Mouse (Mus musculus) layer of hippocampus, postnatal 14 days (tissue): ENCODE data around the gene Smc3. TPM values are rescaled to one million over a fixed set of nuclear protein-coding genes. Genes with fewer than 3 reads are reported as not detected.
"Not testable (repeated sequence)": the region's sequence is repeated elsewhere in the genome, so short reads cannot be mapped to it uniquely, and the experiment has no call there.

ENCODE experiments used
- DNase-seq, 2 experiments: peaks; one replicate each; pipeline ENCODE4 v3.0.0; 2021 to 2022; ENCODE audit warnings: low spot score in 2 of 2, mixed read lengths in 1 of 2
- total RNA-seq, 2 experiments: library from RNA; stranded (reverse); gene quantifications; 2 replicates each; pipeline ENCODE4 v1.2.3; 2021

The Smc3 gene
- total RNA-seq, 2 experiments from 2014 or later: 34.8 to 37.3 TPM

DNA sequence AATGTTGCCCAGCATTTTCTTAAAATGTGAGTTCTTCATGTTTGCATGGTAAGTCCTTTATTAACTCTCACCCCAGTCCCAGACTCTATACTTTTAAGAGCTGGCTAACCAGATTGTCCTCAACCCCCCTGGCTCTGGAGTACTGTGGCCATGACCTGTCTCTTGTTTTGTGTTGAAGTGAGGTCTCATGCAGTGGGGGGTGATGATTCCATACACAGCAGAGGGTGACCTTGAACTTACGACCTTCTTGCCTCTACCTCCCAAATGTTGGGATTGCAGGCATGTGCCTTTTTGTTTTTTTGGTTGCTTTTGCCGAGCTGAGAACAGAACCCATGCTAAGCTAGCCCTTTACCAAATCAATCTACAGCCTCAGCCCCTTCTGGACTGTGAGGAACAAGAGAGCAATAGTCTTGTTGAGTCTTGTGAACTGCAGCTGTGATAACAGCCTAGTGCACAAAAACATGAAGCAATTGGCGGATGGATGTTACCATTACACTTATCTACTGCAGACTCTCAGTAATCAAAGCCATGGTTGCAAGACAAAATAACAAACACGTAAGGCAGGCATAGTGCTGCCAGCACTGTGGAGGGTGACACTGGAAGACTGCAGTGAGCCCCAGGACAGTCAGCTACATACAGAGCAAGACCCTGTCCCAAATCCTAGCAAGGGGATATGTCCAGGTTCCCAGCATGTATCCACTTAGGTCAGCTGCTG, 24.7 kb upstream of the Smc3 start:
- DNase-seq: no peak

DNA sequence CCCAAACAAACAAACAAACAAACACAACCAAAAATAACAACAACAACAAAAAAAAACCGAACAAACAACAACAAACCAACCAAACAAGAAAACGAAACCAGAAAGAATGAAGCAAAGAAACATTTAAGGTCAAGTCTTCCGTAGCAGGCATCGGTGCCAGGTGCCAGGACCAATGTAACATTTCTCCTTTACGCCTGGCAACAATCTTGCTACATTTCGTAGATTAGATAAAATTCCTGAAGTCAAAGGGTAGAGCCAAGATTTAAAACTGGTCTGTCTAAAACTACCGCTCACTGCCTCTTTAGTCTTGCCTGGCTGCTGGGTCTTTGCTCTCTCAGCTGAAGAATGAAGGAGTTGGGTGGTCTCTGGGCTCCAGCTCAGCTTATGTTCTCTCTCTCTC, 24.1 kb upstream of the Smc3 start:
- DNase-seq: no peak

DNA sequence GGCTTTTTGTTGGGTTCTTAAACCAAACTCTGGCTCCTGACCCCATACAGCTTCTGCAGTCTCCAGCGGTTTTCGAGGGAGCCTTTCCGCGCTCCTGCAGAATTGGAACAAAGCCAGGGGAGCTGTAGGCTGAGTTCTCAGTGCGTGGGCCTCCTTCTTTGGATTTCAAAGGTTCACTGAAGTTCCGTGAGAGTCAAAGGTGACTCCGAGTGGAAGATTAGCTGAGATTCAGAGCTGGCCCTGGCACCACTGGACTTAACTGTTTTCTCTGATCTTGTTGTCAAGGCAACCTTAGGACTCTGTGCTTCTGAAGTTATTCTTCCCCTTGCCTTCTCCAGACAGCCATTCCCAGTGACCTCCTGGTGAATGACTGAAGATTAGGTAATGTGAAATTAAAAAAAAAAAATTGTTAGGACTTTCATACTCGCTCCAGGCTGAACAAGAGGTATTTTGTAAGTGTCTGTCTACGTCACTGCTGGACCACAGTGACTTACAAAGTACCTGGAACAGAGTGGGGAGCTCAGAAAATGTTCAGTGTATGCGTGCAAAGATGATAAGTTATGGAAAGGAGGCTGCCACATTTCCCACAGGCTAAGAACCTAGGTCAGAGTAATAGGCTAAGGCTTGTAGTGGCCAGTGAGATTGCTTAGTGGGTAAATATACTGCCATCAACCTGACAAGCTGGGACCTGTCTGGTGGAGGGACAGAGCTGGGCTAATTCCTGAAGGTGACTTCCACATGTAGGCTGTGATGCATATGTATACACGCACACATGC, 23.0 kb upstream of the Smc3 start:
- no peak for DNase-seq

DNA sequence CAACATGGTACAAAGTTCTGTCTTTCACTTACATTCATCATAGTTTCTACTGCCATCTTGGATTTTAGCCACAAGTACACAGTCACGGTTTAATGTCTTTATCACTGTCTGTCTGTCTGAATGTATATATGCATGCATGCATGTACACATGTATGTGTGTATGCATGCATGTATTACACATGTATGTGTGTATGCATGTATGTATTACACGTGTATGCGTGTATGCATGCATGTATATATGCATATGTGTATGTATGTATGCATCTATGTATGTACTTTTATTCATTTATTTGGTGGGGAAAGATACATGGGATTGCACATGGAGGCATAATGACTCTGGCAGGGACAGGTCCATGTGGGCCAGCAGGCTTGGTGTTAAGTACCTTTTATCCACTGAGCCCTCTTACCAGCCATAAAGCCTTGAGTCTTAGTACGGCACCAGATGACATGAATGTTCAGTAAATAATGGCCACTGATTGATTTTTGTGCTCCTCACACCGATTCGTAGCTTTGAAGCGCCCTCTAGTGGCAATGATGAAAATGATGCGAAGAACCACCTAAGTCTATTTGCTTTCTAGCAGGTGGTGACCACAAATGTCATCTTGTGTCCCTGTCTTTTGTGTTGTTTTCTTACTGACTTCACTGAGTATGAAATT, 21.5 kb upstream of the Smc3 start:
- DNase-seq: peak; percentile 62 to 83

DNA sequence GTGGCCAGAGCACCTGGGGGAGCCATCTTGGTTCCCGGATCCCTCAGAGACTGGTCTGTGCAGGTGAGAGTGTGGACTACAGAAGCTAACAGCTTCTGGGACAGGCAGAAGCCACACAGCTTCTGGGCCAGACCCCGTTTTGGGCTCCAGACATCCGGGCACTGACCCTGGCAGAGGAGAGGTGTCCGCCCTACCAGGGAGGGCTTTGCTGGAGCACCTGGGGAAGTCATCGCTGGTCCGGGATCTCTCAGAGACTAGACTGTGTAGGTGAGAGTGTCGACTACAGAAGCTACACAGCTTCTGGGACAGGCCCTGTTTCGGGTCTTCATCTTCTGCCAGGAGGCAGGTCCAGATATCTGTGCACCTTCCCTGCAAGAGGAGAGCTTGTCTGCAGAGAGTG, 19.9 kb upstream of the Smc3 start:
- not testable (repeated sequence) for DNase-seq

DNA sequence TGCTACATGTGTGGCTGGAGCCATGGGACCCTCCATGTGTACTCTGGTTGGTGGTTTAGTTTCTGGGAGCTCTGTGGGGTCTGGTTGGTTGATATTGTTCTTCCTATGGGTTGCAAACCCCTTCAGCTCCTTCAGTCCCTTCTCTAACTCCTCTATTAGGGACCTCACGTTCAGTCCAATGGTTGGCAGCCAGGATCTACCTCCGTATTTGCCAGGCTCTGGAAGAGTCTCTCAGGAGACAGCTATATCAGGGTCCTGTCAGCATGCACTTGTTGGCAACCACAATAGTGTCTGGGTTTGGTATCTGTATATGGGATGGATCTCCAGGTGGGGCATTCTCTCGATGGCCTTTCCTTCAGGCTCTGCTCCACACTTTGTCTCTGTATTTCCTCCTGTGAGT, 12.5 kb upstream of the Smc3 start:
- not testable (repeated sequence) for DNase-seq

DNA sequence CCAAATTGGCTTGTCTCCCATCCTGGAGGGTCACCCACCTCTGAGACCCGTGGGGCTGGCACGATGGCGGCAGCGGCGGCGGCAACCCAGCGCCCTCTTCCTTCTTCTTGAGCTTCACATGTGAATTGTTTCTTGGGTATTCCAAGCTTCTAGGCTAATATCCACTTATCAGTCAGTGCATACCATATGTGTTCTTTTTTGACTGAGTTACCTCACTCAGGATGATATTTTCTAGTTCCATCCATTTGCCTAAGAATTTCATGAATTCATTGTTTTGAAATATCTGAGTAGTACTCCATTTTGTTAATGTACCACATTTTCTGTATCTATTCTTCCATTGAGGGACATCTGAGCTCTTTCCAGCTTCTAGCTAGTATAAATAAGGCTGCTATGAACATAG, 11.2 kb upstream of the Smc3 start, which contains the start of gene Nutf2-ps1:
TSS of gene Nutf2-ps1 (minus strand) at position 101 of the 400 bp plus-strand sequence.
- DNase-seq: not testable (repeated sequence)

DNA sequence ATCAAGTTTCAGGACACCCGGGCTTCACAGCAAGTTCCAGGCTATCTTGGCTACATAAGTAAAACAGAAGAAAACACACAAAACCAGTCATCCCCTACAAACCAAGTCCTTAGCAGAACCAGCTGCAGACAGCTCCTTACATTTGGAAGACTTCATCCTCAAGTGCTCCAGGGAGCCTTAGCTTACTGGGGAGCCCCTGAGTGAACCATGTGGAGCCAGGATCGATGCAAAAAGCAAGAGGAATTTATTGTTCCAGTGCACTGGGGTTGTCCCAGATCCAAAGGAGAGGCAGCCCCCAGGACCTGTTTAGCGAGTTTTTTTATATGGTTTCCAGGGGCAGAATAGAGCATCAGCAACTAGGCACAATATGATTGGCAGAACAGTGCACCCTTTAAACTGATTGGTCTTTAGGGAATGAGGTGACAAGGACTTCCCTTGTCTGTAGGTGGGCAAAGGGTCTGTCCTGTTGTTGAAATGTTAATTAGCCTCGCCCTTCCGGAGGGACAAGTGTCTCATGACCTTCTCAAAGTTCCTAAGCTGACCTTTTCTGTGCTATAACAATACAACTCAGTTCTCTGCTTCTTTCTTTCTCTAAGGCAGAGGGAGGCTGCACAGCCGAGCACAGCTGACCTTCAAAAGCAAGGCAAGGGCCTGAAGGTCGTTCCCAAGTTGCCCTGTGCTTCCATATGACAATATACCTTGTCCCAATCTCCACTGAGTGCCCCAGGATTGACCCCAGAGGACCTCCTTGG, 3.3 kb upstream of the Smc3 start:
- DNase-seq: no peak

DNA sequence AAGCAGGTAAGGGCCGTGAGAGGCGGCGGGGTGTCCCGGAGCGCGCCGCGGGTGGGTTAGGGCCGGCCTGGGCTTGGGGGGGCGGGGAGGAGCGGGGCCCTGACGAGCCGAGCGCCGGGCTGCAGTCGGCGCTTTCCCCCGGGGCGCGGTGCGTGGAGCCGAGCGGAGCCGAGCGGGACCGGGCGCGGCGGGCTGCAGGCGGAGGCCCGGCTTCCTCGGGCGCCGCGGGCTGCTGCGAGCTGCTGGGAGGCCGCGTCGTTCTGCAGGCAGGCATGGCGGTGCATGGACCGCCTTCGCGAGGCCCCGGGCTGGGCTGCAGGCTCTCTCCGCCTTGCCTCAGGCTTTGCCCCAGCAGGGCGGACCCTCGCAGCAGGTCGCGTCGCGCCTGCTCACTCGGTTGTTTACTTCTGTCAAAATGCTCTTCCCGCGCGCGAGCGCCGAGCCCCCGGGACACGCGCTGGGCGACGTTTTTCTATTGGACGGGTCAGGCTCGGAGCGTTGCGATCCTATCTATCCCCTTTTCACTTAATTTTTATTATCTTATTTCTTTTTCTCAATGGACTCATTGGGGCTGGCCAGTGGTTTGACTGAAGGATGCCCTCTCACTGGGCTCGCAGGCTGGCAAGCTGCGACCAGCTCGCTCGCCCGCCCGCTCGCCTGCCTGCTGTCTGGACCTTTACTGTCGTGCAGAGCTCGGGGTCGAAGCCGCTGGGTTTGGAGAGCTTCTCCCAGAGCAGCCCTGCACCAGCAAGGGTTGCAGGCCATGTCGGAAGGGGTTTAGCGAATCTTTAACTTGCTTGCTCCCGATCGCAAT, 558 bp downstream of the Smc3 start:
- DNase-seq: peak; percentile 59 to 63

DNA sequence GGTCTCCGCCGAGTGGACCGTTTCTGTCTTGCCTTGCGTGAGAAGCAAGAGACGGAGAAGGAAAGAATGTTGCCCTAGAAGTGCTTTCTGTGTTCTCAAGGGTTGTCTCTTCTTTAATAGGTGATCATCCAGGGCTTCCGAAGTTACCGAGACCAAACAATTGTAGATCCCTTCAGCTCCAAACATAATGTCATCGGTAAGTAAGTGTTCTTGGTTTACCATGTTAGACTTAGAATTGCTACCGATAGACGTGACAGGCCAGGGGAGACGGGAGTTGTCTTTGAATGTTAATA, 1.1 kb downstream of the Smc3 start:
- DNase-seq: no peak

DNA sequence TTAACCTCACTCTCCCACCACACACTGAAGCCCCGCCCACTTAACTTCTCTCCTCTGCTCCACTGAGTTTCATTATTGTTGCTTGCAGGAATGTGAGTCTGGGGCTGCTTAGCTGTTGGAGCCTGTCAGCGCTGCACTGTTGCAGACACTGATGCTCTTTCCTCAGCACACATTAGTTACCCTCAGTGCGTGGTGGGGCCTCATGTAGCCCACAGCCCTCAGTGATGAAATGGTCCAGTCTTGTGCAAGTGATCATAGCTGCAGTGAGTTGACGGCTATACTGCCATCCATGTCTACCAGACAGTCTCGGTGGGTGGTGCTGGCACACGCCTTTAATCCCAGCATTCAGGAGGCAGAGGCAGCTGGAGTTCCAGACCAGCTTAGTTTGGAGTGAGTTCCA, 8.7 kb downstream of the Smc3 start:
- DNase-seq: peak; percentile 24 to 55

DNA sequence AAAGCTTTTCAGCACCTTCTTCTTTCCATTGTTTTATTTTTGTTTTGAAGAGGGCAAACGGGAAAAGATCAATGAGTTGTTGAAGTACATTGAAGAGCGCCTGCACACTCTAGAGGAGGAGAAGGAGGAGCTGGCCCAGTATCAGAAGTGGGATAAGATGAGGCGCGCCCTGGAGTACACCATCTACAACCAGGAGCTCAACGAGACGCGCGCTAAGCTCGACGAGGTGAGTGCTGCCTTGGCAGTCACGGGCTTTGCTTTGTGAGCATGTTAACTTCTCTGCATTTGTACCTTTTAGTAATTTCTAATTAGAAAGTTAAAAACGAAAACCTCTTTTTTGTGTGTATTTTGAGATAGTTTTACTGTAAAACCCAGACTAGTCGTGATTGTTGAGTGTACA, 21.5 kb downstream of the Smc3 start:
- no peak for DNase-seq

DNA sequence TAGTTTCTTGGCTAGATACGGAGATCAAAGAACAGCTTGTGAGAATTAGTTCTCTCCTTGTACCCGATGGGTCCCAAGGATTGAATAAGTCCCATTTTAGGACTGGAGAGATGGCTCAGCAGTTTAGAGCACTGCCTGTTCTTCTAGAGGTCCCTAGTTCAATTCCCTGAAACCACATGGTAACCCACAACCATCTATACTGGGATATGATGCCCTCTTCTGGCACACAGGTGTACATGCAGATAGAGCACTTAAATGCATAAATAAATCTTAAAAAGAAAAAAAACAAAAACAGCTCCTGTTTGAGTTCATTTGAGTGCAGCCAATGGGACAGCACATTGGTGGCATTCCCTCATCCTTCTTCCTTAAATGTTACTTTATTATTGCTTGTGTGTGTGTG, 37.8 kb downstream of the Smc3 start:
- DNase-seq: no peak

DNA sequence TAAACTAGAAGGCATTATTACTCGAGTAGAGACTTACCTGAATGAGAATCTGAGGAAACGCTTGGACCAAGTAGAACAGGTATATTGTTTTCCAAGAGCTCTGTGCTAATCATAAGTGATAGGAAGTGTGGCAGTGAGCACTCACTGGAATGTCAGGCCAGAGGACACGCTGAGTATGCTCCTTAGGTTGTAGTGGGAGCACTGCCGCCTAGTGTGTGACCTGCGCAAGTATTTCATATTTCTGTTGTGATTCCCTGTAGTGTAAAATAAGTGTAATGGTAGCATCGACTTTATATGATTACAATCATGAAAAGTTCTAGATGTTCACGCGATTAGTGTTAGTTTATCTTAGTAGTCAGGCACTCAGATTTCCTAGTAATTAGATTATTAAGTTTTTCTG, 38.5 kb downstream of the Smc3 start:
- no peak for DNase-seq

DNA sequence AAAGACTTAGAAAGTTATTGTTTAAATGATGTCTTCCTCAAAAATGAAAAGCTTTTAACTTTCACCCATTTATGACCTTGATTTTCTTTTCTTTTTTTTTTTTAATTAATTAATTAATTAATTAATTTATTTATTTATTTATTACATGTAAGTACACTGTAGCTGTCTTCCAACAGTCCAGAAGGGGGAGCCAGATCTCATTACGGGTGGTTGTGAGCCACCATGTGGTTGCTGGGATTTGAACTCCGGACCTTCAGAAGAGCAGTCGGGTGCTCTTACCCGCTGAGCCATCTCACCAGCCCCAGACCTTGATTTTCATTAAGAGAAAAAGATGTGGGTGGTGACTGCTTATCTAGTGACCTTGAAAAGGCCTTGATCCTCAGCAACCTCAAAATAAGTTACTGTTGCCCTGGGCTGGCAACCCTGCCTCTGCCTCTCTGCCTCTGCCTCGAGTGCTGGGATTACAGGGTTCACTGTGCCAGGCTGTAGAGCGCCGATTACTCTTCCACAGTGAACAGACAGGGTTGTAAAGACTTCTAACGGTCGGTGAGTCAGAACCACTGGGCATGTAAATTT, 43.9 kb downstream of the Smc3 start:
- no peak for DNase-seq

DNA sequence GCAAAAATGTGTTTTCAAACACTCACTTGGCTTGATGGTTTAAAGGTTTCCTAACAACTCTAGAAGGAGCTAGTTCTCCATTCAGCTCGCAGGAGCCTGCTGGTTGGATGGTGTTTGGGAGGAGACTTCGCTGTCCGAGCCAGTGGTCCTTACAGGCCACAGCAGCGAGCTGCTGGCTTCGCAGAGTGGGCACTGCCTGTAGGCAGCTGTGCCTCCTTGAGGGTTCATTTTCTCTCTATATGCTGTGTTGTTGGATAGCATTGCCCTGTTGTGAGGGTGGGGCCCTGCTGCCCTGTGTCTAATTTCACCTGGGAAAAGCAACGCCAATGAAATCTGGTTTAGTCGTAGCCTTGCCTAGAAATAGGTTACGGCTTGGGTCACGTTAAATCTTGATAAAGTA, 47.1 kb downstream of the Smc3 start:
- no peak for DNase-seq

DNA sequence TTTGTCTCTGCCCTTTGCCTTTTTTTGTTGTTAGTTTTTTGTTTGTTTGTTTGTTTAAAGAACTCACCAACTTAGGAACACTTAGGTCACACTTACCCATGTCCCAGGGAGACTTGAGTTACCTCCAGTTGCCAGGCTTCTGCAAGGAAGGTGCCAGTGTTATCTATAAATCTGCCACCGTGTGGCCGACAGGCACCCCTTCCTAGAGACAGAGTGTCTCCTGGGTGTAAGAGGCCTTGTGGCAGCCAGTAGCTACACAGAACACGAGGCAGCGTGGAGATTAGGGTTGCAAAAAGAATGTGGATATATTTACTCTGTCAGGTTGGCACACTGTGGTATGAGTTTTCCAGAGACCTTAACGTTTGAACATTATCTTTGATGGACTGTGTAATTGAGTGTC, 47.9 kb downstream of the Smc3 start:
- DNase-seq: no peak

DNA sequence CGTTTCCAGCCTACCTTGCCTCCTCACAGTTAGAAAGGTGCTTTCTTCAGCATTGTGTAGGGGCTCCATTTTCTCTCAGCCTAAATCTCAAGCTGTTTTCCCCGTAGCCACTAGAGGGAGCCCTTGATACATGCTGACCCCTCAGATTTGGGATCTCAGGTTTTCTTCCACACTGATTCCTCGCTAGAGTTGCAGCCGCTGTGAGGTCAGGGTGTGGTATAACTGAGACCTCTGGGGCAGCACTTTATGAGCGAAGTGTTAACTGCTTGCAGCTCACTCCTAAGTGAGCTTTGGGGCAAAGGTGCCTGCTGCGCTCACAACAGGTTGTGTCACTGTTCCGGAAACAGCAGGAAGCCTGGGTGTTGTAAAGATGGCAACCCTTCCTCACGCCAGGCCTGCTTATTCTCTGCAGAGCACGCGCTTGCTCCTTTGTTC, 48.6 kb downstream of the Smc3 start:
- DNase-seq: peak; percentile 78 to 85

DNA sequence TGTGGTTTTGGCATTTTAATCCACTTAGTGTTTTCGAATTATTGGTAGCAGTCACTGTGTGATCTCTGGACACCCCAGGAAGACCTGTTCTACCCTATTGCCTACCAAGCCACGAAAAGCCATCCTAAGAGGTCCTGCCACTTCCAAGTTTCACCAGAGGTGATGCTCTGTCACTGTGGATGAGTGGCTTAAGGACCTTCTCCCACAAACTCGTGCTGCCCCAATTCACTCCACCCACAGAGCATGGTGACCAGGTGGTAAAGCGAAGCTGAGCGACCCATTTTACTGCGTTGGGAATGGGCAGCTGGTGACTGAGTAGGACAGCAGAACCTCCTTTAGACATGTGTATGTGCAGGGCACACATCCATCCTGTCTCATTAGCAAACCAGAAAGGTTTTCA, 49.2 kb downstream of the Smc3 start:
- peak in 1 of 2 experiments; percentile 19 for DNase-seq

DNA sequence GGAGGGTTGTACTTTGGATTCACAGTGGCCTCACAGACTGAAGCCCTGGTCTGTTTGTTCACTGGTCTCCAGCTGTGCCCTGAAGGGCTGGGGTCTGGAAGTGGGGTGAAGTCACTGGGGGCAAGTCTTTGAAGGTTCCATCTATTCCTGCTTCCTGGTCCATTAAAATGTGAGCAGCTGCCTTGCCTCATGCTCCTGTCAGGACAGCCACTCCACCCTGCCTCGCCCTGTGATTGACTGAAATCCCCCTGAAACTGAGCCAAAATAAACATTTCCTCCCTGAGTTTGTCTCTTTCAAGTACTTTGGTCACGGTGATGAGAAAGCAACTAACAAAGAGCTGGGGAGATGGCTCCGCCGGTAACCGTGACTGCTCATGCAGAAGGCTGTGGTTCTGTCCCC, 49.6 kb downstream of the Smc3 start:
- peak in 1 of 2 experiments; percentile 6 for DNase-seq
